Mouse (Mus musculus): ENCODE data around the gene Olfml1.

DNA sequence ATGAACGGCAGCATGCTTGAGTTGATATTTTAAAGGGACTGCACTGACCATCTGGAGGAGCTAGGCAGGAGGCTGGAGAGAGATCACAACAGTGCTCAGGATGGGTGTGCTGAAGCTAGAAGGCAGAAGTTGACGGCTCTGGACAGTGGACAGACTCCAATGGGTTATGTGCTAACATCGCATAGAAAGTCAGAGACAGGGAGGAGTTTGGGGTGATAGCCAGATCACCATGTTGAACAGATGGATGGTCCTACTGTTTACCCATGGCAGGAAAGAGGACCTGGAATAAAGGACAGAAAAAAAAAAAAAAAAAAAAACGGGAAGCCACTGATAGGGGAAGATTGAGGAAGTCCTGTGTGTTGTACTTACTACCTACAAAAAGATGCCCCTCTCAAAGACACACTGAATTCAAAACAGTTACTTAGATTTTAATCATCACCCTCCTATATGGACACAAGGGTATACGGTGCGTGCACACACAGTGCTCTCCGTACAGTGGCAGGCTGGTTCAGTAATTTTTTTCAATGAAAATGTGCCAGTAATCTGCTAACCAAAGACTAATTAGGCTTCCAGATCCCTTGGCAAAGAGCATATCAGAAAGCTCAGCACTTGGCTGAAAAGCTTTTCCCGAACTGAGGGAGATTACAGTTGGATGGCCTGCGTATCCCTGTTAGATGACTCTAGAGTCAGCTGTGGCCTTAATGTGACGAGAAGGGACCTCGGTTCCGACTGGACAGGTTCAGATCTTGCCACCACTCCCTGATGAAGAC is 47.8 kb upstream of the Olfml1 start:
- TF ChIP-seq CTCF (IDR thresholded peaks at IDR 0.05; ENCODE audit: borderline replicate concordance, insufficient read depth, low read length), result no peak
- no peak for TF ChIP-seq POLR2A (IDR thresholded peaks at IDR 0.05; ENCODE audit: low read depth, low read length)

Measured in embryonic fibroblast, embryonic 13.5 days (primary cell).